Mouse (Mus musculus) layer of hippocampus, adult 9-11 months (tissue): ENCODE results near the gene Fanci.

Source experiments
- DNase-seq: peaks from one replicate; pipeline ENCODE4 v3.0.0; 2022

Fanci gene

DNA sequence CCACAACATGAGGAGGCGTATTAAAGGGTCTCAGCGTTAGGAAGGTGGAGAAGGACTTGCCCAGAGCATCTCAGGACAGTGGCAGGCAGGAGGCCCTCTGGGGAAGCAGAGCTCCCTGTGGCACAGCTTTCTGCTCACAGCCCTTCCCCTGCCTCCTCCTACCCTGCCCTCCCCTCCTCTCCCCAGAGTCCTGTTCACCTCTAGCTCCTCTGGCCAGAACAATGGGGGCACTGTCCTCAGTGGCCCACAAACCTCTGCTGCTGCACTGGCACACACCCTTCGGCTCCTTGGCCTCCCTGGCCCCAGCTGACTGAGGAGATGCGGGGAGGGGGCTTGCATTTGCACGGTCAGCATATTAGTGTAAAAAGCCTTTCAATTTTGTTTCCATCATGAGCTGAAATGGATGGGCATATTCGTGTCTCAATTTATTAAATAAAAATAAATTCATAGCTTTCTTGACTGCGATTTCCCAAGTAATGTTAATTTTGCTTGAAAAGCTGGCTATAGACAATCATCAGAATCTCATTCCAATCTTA lies 3.0 kb upstream of the Fanci start:
- DNase-seq = no peak

GRCm38 (mm10) chr7:79390141-79390708 lies 1.5 kb upstream of the Fanci start:
- DNase-seq = no peak

DNA sequence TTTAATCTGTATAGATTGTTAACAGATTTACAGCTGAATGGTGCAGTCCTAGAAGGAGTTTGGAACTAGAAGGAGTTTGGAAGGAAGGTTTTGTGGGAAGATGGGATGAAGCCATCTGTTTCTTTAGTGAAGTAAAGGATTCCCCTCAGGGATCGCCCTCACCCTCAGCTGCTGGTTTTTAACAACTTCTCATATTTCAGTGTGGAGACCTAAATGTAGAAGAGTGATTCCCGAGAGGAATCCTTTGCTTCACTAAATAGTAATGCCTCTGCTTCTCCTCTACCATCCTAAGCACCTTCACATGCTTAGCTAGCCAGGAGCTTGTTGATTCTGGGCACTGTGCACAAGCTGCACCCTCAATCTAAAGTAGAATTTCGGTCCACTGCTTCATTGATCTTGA lies 258 bp upstream of the Fanci start:
- DNase-seq = no peak

- no peak for DNase-seq
Measured at GRCm38 (mm10) chr7:79392860-79393513, 1.3 kb downstream of the Fanci start.

DNA sequence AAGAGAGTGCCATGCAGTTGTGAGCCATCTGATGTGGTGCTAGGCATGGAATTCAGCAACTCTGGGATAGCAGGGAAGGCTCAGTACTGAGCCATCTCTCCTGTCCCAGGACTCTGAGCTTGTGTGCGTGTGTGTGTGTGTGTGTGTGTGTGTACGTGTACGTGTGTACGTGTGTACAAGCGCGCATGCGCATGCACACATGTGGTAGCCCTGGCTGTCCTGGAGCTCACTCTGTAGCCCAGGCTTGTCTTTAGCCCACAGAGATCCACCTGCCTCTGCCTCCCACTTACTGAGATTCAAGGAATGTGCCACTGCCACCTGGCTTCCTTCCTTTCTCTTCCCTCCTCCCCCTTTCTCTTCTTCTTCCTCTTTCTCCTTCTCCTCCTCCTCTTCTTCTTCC lies 2.2 kb downstream of the Fanci start:
- DNase-seq = no peak

GRCm38 (mm10) chr7:79394666-79395065 lies 2.9 kb downstream of the Fanci start:
- DNase-seq = no peak

- no peak for DNase-seq
Measured at GRCm38 (mm10) chr7:79395186-79395585, 3.5 kb downstream of the Fanci start.

DNA sequence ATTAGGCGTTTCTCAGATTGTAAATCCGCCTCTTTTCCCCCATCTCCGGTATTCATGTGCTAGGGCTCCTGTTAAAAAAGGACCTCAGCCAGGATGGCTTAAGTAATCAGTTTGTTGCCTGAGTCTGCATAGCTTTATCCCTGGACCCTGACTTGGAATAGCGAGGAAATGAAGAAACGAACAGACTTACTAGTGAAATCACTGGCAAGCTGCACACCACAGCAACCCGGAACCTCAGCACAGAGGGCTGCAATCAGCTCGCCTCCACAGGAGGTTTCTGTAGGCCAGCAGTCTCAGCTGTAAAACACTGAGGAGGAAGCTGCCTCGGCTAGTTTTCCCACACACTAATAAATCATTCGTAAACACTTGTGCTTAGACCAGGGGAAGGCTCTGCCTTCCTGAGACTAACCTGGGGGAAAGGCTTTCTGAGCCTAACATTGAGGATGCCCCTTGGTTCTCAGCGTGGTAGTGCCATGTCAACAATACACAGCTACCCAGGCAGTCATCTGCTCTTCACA lies 5.8 kb downstream of the Fanci start:
- no peak for DNase-seq

- DNase-seq = no peak
Measured at GRCm38 (mm10) chr7:79398426-79398825, 6.7 kb downstream of the Fanci start.

- no peak for DNase-seq
Measured at GRCm38 (mm10) chr7:79398971-79399370, 7.2 kb downstream of the Fanci start.

DNA sequence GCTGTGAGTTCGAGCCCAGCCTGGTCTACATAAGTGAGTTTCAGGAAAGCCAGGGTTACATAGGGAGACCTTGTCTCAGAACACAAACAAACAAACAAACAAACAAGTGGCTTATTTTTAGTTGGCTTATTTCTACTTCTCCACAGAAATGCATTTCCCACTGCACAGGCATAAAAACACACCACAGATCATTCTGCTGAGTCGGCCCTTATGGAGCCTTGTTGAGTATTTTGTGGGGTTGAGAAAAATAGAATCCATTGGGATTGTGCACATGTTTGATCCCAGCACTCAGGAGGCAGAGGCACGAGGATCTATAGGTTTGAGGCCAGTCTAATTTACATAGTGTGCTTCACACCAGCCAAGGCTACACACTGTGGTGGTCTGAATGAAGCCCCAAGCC lies 8.6 kb downstream of the Fanci start:
- no peak for DNase-seq

DNA sequence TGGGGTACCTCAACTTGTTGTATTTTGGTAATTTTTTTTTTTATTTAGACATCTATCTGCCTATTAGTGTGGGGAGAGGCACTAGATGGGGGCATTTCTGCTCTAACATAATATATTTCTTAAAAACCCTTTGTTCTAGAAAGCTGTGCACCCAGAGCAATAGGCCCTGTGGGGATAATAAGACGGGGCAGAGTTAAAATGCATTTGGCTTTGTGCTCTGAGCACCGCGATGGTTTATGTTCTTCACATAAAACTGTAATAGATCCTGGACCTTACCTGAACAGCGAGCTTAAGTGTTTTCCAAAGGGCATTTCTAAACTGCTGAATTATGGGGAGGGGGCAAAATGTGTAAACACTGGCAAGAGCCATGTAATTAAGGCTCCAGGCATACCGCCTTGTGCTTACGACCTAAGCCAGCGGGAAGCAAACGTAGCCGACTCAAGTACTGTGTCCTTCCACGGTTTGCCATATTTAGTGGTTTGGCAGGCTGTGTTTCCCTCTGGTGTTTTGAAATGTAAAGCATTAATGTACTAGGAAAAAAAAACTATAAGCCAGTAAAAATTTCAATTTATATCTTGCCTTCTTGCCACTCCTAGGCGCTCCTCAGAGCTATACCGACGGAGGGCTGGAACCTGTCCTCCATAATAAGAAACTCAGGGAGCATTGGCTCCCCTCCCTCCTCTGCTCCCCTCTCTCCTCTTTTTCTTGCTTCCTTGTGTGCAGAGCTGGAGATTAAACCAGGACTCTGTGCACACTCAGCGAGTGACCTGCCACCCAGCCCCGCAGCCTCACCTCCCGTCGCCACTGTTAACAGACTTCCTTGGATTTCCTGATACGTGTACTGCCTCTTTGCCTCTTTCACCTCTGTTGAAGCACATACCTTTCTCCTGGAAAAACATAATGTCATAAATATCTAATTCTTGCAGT lies 23.0 kb downstream of the Fanci start:
- no peak for DNase-seq

- no peak for DNase-seq
Measured at GRCm38 (mm10) chr7:79419950-79420349, 28.2 kb downstream of the Fanci start.

- DNase-seq = no peak
Measured at GRCm38 (mm10) chr7:79422876-79423275, 31.1 kb downstream of the Fanci start.

GRCm38 (mm10) chr7:79425804-79426203 lies 34.1 kb downstream of the Fanci start:
- DNase-seq = no peak

- DNase-seq = no peak
Measured at GRCm38 (mm10) chr7:79428243-79428642, 36.5 kb downstream of the Fanci start.

DNA sequence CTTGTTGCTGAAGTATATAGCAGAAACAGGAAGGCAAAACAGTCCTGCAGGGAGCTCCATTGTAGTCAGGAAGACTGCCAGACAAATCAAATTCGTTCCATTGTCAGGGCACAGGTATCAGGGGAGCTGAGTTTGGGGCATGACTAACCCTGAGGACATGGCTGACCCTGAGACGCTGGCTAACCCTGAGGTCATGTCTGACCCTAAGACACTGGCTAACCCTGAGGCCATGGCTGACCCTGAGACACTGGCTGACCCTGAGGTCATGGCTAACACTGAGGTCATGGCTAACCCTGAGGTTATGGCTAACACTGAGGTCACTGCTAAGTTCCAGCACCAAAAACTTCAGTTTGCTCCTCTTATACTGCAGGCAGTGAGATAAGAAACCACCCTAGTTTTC lies 48.3 kb downstream of the Fanci start:
- DNase-seq = no peak

DNA sequence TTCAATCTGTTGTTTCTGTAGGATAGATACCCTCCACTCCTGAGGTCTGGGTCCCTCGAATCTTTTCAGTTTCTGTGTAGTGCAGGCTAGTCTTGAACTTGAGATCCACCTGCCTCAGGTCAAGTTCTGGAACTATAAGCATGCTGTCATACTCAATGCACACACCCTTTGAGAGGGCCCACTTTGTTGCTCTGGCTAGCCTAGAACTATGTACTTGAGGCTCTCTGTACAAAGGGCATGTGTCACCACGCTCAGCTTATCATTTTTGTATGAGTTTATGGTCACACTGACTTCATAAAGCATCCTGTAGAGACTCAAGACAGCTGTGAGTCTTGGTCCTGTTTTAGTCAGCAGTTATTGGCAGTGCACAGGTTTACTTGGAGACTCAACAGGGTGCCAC lies 55.3 kb downstream of the Fanci start:
- DNase-seq = no peak

DNA sequence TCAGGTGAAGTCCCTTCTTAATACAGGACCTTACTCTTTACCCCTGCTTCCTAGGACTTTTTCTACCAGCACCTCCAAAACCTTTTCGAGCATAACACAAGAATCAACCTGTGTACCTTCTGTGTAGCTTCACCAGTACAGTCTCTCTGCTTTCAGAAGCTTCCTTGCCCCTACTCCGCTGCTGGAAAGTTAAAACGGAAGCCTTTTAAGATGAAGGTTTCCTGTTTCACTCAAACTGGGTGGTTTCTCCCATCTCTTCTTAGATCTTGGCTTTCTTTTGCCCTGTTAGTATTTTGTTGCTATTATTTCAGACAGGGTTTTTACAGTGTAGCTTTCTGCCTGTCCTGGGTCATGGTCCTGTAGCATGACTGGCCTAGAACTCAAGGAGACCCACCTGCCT lies 55.8 kb downstream of the Fanci start:
- no peak for DNase-seq

- DNase-seq = no peak
Measured at GRCm38 (mm10) chr7:79461721-79462120, 70.0 kb downstream of the Fanci start.

GRCm38 (mm10) chr7:79463376-79464077 lies 71.8 kb downstream of the Fanci start:
- no peak for DNase-seq

DNA sequence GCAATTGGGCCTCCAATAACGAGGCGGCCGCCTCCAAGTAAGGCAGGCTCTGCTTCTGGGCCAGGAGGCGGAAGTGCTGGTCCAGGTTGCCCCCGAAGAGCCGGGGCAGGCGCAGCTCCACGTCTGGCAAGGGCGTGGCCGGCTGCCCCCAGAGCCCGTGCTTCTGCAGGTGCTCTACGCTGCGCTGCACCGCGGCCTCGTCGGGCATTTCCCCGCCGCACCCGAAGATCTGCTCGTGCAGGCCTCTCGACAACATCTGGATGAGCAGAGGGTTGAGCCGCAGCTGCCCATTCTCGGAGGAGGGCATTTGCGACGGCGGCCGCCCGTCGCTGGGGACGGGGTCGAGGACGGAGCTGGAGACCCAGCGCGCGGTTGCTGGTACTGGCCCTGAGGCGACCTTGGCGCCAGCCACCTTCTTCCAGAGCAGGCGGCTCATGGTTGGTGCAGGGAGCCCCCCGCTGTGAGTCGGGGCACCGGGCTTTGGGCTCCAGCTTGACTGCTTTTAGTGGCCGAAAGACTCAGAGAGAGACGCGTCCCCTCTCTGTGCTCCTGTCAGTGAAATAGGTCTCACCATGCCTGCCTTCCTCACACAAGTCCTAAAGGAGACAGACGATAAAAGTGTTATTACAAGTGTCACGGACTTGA lies 73.2 kb downstream of the Fanci start:
- DNase-seq = no peak
